Mouse (Mus musculus): ENCODE measurements at regions not wholly inside any gene's neighbourhood (a gene's known extent, or its start where the extent isn't known, plus 50 kb on each side); places are given as distances from the start of the nearest gene placed in this dataset.

DNA sequence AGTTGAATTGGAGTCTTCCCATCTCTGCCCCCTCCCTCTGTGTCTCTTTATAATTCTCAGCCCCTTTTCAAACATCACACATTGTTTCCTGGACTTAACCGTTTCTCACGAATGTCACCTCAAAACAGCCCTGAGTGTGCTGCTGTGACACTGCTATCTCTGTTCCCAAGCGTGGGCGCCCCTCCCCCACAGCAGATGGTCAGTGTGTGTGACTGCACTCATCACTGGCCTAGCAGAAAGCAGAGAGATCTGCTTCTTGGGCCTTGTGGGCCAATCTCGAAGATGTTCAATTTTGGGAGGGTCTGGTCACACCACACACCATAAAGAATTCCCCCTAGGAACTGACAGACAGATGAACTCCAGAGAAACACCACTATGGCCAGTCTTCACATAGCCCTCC is 253.3 kb upstream of the Arid1b start:
- Histone ChIP-seq H3K27ac (replicated peaks; ENCODE audit: low read depth, low read length) (no peak overlapping the region), H3K4me1 (ENCODE audit: control insufficient read depth, insufficient read depth, insufficient read length, low read length) (no peaks in the 10 kb centered on the region), H3K4me3 (ENCODE audit: insufficient read depth, low read depth, low read length) (no peak overlapping the region)

DNA sequence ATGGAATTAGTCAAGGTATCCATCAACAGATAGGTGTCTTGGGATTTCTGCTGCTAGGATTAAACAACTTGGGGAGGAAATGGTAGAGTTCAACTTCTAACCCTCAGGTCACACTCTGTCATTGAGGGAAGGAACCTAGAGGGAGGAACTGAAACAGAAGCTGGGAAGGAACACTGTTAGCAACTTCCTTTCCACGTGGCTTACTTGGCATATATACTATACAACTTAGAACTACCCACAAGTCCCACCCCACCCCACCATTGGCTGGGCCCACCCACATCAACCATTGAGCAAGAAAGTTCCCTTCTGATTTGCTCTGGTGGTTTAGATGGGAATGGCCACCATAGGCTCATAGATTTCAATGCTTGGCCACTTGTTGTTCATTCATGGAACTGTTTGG is 251.8 kb upstream of the Arid1b start:
- Histone ChIP-seq H3K4me1 (ENCODE audit: control insufficient read depth, insufficient read depth, insufficient read length, low read length) (no peaks in the 10 kb centered on the region), H3K27ac (replicated peaks; ENCODE audit: low read depth, low read length) (no peak overlapping the region), H3K4me3 (ENCODE audit: insufficient read depth, low read depth, low read length) (no peak overlapping the region)

DNA sequence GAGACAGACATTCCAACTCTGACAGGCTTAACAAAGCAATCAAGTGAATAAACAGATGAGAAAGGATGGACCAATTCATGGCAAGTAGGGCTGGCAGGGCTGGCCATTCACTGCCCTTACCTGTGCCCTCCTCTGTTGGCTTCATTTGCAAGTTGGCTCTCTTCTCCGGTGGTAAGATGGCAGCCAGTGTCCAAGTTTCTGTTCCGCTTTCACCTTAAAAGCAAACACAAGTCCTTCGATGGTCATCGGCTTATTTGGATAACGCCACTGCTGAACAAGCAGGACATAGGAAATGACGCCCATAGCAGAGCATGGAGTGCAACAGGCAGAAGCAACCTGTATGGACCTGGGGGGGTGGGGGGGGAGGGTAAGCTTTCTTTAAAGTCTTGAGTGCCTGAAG is 231.2 kb upstream of the Arid1b start:
- Histone ChIP-seq H3K4me3 (ENCODE audit: insufficient read depth, low read depth, low read length) (no peak overlapping the region), H3K4me1 (ENCODE audit: control insufficient read depth, insufficient read depth, insufficient read length, low read length) (0 out of 2 replicates have a peak, but pooled peaks cover 7% of the 10 kb centered on the region), H3K27ac (replicated peaks; ENCODE audit: low read depth, low read length) (no peak overlapping the region)

DNA sequence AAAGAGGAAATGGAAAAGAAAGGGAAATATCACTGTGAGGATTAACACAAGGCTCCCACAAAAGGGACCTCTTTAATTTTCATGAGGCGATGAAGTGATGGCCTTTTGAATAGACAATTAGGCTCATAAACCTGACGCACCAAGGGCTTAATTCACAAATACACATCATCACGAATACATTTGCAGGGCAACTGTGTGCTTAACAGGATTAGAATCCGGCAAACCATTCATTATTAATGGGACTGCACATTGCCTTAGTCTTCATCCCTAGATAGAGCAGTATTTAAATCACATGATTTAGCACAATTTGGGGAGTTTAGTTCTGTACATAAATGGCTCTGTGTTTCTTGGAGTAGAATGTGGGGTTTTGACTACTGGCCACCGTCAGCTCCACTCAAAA is 228.4 kb upstream of the Arid1b start:
- no peak overlapping the region for H3K4me3 ChIP-seq (ENCODE audit: insufficient read depth, low read depth, low read length)
- H3K27ac ChIP-seq (replicated peaks; ENCODE audit: low read depth, low read length), result no peak overlapping the region
- H3K4me1 ChIP-seq (ENCODE audit: control insufficient read depth, insufficient read depth, insufficient read length, low read length), result peaks cover 7% of the 10 kb centered on the region; the same call in 1 of the 2 replicates

DNA sequence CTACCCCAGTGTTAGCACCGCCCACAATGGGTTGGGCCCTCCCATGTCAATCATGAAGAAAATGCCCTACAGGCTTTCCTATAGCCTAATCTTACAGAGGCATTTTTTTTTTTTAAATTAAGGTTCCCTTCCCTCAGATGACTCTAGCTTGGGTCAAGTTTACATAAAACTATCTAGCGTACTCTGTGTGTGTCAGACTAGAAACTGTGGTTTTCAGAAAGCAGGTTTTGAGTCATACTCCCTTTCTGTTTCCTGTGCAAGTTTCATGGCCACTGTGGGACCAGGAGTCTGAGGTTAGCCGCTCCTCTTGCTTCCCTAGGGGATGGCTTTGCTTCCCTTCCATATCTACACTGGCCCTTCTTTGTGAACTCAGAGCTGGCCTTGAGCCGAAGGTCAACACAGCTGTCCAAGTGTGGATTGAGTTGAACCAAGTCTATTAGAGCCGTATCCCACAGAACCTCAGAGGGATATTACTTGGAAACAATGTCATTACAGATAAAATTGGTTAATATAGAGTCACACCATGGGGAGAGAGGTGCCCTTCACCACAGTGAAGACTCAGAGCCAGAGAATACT is 226.1 kb upstream of the Arid1b start:
- Histone ChIP-seq H3K4me3 (ENCODE audit: insufficient read depth, low read depth, low read length) (no peak overlapping the region), H3K4me1 (ENCODE audit: control insufficient read depth, insufficient read depth, insufficient read length, low read length) (peaks cover 7% of the 10 kb centered on the region; the same call in 1 of the 2 replicates), H3K27ac (replicated peaks; ENCODE audit: low read depth, low read length) (peak overlapping the region; percentile 88)

DNA sequence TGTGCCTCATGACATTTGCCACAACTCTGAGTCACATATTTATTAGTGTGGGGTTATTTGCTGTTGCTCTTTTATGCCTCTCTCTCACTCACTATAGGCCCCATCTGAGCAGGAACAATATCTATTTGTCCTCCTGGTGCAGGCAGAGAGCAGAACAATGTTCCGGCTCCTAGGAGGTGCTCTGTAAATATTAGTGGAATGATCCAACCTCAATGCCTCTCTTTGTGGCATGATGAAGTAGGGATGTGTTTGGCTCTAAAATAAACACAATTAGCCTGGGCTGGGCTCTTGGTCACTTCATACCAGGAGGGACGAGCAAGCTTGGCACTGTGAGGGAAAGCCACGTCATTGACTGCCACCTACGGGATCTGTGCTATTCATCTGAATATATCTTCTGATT is 224.8 kb upstream of the Arid1b start:
- Histone ChIP-seq H3K4me1 (ENCODE audit: control insufficient read depth, insufficient read depth, insufficient read length, low read length) (peaks cover 7% of the 10 kb centered on the region; the same call in 1 of the 2 replicates), H3K27ac (replicated peaks; ENCODE audit: low read depth, low read length) (peak overlapping the region; percentile 88), H3K4me3 (ENCODE audit: insufficient read depth, low read depth, low read length) (no peak overlapping the region)

DNA sequence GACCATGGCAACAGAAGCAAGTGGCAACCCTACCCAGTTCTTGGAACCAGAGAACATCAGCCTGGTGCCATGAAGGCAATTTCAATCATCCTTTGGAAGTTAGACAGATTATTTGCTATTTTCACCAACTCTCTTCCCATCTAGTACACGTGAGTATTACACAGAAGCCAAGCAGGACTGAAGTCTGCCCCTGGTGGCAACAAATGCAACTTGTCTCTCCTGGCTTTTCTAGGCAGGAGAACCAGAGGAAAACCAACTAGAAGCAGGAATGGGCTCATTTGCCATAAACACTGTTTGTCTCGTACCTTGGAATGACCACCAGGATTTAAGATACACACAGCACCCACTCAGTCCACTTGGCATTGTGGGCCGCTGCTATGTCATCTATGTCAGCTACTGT is 224.1 kb upstream of the Arid1b start:
- H3K4me3 ChIP-seq (ENCODE audit: insufficient read depth, low read depth, low read length), result no peak overlapping the region
- peaks cover 7% of the 10 kb centered on the region; the same call in 1 of the 2 replicates for H3K4me1 ChIP-seq (ENCODE audit: control insufficient read depth, insufficient read depth, insufficient read length, low read length)

GRCm38 (mm10) chr17:4778161-4778560 is 216.0 kb upstream of the Arid1b start:
- Histone ChIP-seq H3K27ac (replicated peaks; ENCODE audit: low read depth, low read length) (no peak overlapping the region), H3K4me1 (ENCODE audit: control insufficient read depth, insufficient read depth, insufficient read length, low read length) (no peaks in the 10 kb centered on the region), H3K4me3 (ENCODE audit: insufficient read depth, low read depth, low read length) (no peak overlapping the region)

More for the DNA sequence above, 224.1 kb upstream of the Arid1b start:
- H3K27ac ChIP-seq (replicated peaks; ENCODE audit: low read depth, low read length), result no peak overlapping the region

DNA sequence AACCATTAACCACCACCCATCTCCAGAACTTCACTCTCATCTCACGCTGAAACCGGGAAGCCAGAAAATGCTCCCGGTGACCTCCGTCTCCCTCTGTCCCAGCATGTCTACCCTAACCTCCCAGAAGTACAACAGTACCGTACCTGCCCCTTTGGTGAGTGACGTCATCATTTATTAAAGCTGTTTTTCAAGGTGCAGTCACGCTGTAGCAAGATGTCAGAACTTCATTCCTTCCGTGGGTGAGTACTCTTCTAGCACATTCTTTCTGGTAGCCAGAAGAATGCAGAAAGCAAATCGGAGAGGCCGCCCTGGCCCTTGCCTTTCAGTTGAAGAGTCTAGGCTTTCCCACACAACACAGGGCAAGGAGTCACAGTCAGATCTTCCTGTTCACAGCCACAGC is 215.1 kb upstream of the Arid1b start:
- peaks cover 5% of the 10 kb centered on the region; the same call in 1 of the 2 replicates for H3K4me1 ChIP-seq (ENCODE audit: control insufficient read depth, insufficient read depth, insufficient read length, low read length)
- H3K4me3 ChIP-seq (ENCODE audit: insufficient read depth, low read depth, low read length), result no peak overlapping the region
- no peak overlapping the region for H3K27ac ChIP-seq (replicated peaks; ENCODE audit: low read depth, low read length)

DNA sequence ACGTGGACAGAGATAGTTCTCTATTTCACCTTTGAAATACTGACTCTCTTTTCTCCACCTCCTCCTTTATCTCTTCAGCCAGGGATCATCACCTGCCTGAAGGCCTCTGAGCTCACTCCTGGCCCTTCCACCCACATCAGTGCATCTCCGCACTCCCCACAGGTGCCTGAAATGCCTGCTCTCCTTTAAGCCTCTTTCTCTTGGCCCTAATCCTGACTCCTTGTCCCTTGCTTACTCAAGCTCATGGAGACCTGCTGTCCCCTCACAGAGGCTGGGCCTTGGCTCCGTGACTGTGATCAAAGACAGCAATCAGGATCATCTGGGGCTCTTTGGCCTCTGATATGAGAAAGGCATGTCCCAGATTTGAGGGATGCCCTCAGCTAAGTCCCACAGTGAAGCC is 212.5 kb upstream of the Arid1b start:
- H3K4me1 ChIP-seq (ENCODE audit: control insufficient read depth, insufficient read depth, insufficient read length, low read length), result peaks cover 15% of the 10 kb centered on the region
- no peak overlapping the region for H3K27ac ChIP-seq (replicated peaks; ENCODE audit: low read depth, low read length)
- no peak overlapping the region for H3K4me3 ChIP-seq (ENCODE audit: insufficient read depth, low read depth, low read length)

- Histone ChIP-seq H3K4me1 (ENCODE audit: control insufficient read depth, insufficient read depth, insufficient read length, low read length) (peaks cover 15% of the 10 kb centered on the region), H3K27ac (replicated peaks; ENCODE audit: low read depth, low read length) (peak overlapping the region; percentile 87), H3K4me3 (ENCODE audit: insufficient read depth, low read depth, low read length) (no peak overlapping the region)
These were observed 209.8 kb upstream of the Arid1b start for GRCm38 (mm10) chr17:4784296-4784695.

DNA sequence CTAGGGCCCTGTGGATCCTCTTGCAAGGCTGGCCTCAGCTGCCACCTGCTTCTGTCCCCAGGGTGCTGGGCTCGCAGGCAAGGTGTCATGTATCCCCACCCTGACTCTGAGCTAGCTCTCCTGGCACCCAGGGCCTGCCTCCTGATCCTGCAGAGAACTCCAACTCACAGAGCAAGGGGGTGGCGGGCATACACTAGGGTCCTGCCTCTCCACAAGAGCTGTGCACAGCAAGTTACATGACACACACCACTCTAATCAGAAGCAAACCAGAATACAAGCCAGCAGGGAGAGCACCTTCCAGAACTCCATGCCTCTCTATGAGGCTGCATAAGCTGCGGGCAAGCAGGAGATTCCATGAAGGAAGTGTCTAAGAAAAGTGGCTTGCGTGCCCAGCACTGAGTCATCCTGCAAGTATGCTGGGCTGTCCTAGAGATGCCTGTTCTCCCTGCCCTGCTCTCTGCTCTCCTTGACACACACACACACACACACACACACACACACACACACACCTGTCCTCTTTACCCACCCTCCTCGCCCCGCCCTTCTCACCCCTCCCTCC is 208.8 kb upstream of the Arid1b start:
- Histone ChIP-seq H3K4me3 (ENCODE audit: insufficient read depth, low read depth, low read length) (no peak overlapping the region), H3K27ac (replicated peaks; ENCODE audit: low read depth, low read length) (no peak overlapping the region), H3K4me1 (ENCODE audit: control insufficient read depth, insufficient read depth, insufficient read length, low read length) (peaks cover 15% of the 10 kb centered on the region)

DNA sequence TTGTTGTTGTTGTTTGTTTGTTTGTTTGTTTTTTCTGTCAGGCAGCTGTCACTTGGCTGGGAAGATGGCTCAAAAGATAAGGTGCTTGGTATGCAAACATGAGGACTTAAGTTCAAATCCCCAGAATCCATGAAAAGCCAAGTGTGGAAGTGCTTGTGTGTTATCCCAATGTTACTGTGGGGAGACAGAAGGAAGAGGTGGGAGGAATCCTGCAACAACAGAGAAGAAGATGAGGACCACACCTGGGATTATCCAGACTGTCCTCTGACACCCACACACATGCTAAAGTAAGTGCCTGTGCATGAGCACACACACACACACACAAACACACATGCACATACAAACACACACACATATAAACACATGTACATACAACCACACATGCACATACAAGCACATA is 207.6 kb upstream of the Arid1b start:
- Histone ChIP-seq H3K4me1 (ENCODE audit: control insufficient read depth, insufficient read depth, insufficient read length, low read length) (peaks cover 15% of the 10 kb centered on the region), H3K27ac (replicated peaks; ENCODE audit: low read depth, low read length) (no peak overlapping the region), H3K4me3 (ENCODE audit: insufficient read depth, low read depth, low read length) (no peak overlapping the region)

- Histone ChIP-seq H3K4me1 (ENCODE audit: control insufficient read depth, insufficient read depth, insufficient read length, low read length) (no peaks in the 10 kb centered on the region; the same call in 1 of the 2 replicates), H3K27ac (replicated peaks; ENCODE audit: low read depth, low read length) (no peak overlapping the region), H3K4me3 (ENCODE audit: insufficient read depth, low read depth, low read length) (no peak overlapping the region)
These were observed 202.3 kb upstream of the Arid1b start for GRCm38 (mm10) chr17:4791873-4792272.

- Histone ChIP-seq H3K4me3 (ENCODE audit: insufficient read depth, low read depth, low read length) (no peak overlapping the region), H3K27ac (replicated peaks; ENCODE audit: low read depth, low read length) (no peak overlapping the region), H3K4me1 (ENCODE audit: control insufficient read depth, insufficient read depth, insufficient read length, low read length) (no peaks in the 10 kb centered on the region)
These were observed 197.9 kb upstream of the Arid1b start for GRCm38 (mm10) chr17:4796241-4796640.

GRCm38 (mm10) chr17:4804013-4804412 is 190.1 kb upstream of the Arid1b start:
- Histone ChIP-seq H3K4me1 (ENCODE audit: control insufficient read depth, insufficient read depth, insufficient read length, low read length) (peaks cover 6% of the 10 kb centered on the region), H3K4me3 (ENCODE audit: insufficient read depth, low read depth, low read length) (no peak overlapping the region)

More at GRCm38 (mm10) chr17:4804013-4804412, 190.1 kb upstream of the Arid1b start:
- no peak overlapping the region for H3K27ac ChIP-seq (replicated peaks; ENCODE audit: low read depth, low read length)
